Mouse (Mus musculus): Measurements from ENCODE around the gene Pfdn4.
"Not testable (repeated sequence)": the region's sequence is repeated elsewhere in the genome, so short reads cannot be mapped to it uniquely, and the experiment has no call there.

The Pfdn4 gene

GRCm38 (mm10) chr2:170496154-170496930 lies at the start of gene Pfdn4:
Gene Pfdn4 (plus strand): TSS chr2:170496428.
- peak; percentile 29 for DNase-seq (ENCODE audit: low spot score)

- DNase-seq (ENCODE audit: low spot score) = no peak
These were observed 49.3 kb upstream of the Pfdn4 start for GRCm38 (mm10) chr2:170446843-170447383.

DNA sequence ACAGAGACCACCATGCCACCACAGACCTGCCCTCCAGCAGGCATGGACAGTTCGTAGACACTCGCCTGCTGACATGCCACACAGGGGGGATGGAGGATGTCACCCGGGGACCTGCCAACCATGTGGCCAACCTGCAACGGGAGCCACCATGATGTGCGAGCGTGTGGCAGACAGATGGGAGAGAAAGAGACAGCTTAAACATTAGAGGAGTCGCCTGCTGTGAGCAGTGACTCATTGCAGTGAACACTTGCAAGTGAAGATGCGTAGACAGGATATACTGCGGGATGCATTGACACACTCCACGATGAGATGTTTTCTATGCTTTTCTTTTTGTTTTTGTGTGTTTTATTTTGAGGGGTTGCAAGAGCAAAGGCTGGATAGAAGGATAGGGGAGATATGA lies 48.6 kb upstream of the Pfdn4 start:
- no peak for DNase-seq (ENCODE audit: low spot score)

DNA sequence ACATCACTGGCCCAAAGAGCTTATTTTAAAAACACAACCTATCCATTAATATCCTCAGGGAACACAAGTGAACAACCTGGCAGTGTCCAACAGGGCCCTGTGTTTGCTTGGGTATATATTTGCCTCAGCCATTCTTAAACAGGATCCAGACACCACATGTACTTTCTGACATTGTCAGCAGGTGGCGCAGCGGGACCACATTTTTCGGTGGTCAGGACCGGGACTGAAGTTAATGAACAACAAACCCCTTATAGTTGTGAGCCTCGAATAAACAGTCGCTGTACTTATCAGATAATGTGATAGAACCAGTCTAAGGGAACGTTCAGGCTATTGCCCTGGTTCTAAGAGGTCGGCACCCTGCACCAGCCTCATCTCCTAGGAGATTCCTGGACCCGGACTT lies 45.3 kb upstream of the Pfdn4 start:
- DNase-seq (ENCODE audit: low spot score) = peak; percentile 75

- DNase-seq (ENCODE audit: low spot score) = not testable (repeated sequence)
These were observed 42.4 kb upstream of the Pfdn4 start for GRCm38 (mm10) chr2:170453809-170454208.

- DNase-seq (ENCODE audit: low spot score) = no peak
These were observed 37.0 kb upstream of the Pfdn4 start for GRCm38 (mm10) chr2:170459183-170459582.

GRCm38 (mm10) chr2:170459805-170460204 lies 36.4 kb upstream of the Pfdn4 start:
- no peak for DNase-seq (ENCODE audit: low spot score)

DNA sequence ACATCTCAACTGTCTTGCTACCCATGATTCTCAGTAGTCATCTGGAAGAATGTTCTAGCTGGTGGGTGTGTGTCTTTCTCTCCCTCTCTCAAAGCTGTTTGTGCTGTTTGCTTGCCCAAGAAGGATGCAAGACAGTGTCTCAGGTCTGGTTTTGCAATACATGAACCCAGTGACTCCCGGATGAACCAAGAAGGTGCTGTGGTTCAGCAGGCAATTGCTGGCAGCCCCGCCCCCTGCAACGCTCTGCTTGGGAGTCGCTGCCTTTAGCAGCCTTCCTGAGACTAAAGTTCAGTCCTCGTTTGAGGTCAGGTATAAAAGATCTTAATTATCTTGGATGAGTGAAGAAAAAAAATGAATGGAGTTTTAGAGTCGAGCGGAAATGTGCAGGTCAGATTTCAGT lies 34.6 kb upstream of the Pfdn4 start:
- no peak for DNase-seq (ENCODE audit: low spot score)

DNA sequence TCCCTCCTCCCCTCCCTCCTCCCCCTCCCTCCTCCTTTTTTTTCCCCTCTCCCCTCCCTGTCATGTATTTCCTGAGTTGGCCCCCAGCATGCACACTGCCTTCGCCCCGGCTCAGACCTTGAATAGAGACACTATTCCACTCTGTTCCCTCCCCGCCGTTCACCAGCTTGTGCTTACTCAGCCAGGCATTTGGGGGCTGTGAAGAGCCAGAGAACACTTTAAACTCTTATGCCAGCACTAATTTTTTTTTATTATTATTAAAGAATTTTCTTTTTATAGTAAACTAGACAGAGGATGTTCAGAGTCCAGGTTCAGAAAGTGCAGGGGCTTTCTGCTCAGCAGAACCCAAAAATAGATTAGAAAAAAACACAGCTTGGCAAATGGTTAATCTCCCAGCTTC lies 31.4 kb upstream of the Pfdn4 start:
- no peak for DNase-seq (ENCODE audit: low spot score)

- peak; percentile 17 for DNase-seq (ENCODE audit: low spot score)
These were observed 28.2 kb upstream of the Pfdn4 start for GRCm38 (mm10) chr2:170468009-170468408.

DNA sequence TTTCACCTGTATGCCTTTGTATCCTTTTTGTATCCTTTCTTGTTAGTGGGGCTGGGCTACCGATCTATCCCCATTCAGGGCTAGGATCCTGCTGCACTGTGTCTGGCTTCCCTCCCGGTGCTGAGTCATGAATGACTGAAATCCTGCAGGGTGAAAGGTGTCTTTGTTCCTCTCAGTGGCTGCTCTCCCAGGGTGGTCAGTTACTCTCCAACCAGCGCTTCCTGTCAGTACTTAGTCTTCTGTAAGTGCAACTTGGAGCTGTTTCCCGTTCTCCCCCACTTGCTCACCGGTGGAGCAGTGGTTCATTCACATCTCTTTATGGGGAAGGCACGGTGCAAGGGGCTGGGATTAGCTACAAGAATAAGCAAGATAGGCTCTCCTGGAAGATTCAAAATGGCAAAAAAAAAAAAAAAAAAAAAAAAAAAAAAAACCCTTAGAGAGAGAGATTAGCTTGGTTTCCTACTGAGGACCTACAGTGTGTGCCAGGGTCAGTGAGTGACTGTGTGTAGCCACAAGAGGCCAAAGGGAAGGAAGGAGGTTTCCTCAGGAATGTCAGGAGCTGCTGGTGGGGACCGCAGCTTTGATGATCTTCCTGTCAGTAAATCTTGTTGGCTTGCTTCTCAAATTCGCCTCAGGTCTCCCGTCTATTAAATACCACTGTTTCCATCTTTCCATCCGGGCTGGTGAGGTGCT lies 26.5 kb upstream of the Pfdn4 start:
- peak; percentile 66 for DNase-seq (ENCODE audit: low spot score)

GRCm38 (mm10) chr2:170470591-170470990 lies 25.6 kb upstream of the Pfdn4 start:
- no peak for DNase-seq (ENCODE audit: low spot score)

DNA sequence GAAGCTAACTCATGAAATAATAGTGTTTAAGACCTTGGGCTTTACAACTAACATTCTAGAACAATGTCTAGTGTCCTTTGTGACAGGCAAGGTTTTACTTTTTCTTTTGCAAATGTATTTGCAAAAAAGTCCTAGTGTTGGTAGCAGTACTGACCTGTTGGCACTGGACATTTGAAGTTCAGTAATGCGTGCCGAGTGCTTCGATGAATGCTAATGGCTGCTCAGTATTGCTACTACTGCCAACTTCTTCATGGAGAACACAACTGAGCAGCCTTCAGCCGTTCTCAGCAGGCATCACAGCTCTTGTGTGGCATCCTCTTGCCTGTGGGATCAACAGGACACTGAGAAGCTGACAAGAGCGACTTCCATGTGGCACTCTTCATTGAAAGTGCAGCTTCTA lies 22.1 kb upstream of the Pfdn4 start:
- no peak for DNase-seq (ENCODE audit: low spot score)

- no peak for DNase-seq (ENCODE audit: low spot score)
These were observed 21.1 kb upstream of the Pfdn4 start for GRCm38 (mm10) chr2:170475164-170475563.

- peak; percentile 21 for DNase-seq (ENCODE audit: low spot score)
These were observed 20.0 kb upstream of the Pfdn4 start for GRCm38 (mm10) chr2:170476215-170476614.

GRCm38 (mm10) chr2:170476643-170477042 lies 19.6 kb upstream of the Pfdn4 start:
- DNase-seq (ENCODE audit: low spot score) = no peak

- no peak for DNase-seq (ENCODE audit: low spot score)
These were observed 14.1 kb upstream of the Pfdn4 start for GRCm38 (mm10) chr2:170482019-170482540.

GRCm38 (mm10) chr2:170483914-170484313 lies 12.3 kb upstream of the Pfdn4 start:
- DNase-seq (ENCODE audit: low spot score) = no peak

DNA sequence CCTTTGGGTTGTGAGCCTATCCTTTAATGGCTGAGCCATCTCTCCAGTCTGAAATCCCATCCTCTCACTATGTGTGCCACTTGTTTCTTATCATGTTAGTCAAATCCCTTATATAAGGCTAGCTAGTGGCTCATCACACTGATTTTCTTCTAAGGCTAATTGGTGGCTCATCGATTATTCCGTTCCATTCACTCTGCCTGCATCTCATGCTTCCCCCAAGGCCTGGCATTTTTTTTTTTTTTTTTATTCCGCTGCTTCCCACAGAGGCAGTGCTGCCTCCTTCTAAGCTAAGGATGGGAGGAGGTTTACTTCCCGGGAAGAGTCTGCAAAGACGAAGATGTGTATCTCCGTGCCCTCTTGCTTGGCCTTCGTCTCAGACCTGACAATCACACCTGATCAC lies 9.0 kb upstream of the Pfdn4 start:
- no peak for DNase-seq (ENCODE audit: low spot score)

- no peak for DNase-seq (ENCODE audit: low spot score)
These were observed 8.2 kb upstream of the Pfdn4 start for GRCm38 (mm10) chr2:170487890-170488502.

- no peak for DNase-seq (ENCODE audit: low spot score)
These were observed 1.2 kb upstream of the Pfdn4 start for GRCm38 (mm10) chr2:170494784-170495710.
